ENCODE assay signal across 31 mouse cellular contexts in genomic region chr9:26913150-26913549, GRCm38 (mm10). TPM values are rescaled to one million over a fixed set of nuclear protein-coding genes. Genes with fewer than 3 reads are reported as not detected.
DNase-seq lines count a peak whose midpoint lies in the region; ATAC-seq and TF ChIP-seq lines count a peak whose summit lies in the region.
"Had no signal": no experiment of that assay in that cellular context is flagged by ENCODE, and none has a peak within 500 bp of the region (broad histone marks: within the 10 kb centered on the region; RNA-seq: fewer than 3 reads in every experiment).

No protein-coding gene starts in this region.

- no peak overlapping the region for H3K27ac ChIP-seq in forebrain, postnatal 0 days (ENCODE audit: low read depth, low read length)
- no peak overlapping the region for H3K27ac ChIP-seq in forebrain, embryonic 12.5 days
- H3K27ac ChIP-seq in heart, postnatal 0 days (ENCODE audit: low read depth) = peak overlapping the region; percentile 41
- H3K27ac ChIP-seq in heart, embryonic 12.5 days (ENCODE audit: poor library complexity, severe bottlenecking) = no peak overlapping the region
- H3K27ac ChIP-seq in neural tube, embryonic 15.5 days (replicated peaks) = 0 out of 2 replicates have a peak overlapping the region, but pooled peaks have one; percentile 20
- H3K27ac ChIP-seq: embryonic facial prominence, embryonic 10.5 days; hindbrain, embryonic 13.5 days; layer of hippocampus, adult 2 months; limb, embryonic 13.5 days; liver, embryonic 12.5 days had no signal

- ATAC-seq in forebrain, postnatal 0 days = peak; percentile 61
- ATAC-seq in forebrain, embryonic 12.5 days (ENCODE audit: low FRiP score) = no peak
- peak; percentile 47; the same call in 1 of the 2 replicates for ATAC-seq in heart, postnatal 0 days (ENCODE audit: insufficient read depth, low read depth)
- no peak for ATAC-seq in heart, embryonic 12.5 days (ENCODE audit: insufficient number of reproducible peaks, low FRiP score)
- no peak for ATAC-seq in neural tube, embryonic 15.5 days (ENCODE audit: low FRiP score)
- ATAC-seq: activated CD4-positive, CD25-positive, alpha-beta regulatory T cell, adult 4 months; intestine, embryonic 16.5 days; liver, embryonic 12.5 days had no signal

- intact Hi-C loops in left cerebral cortex, postnatal 4 days (cut with DNase I) = no loop called here
- intact Hi-C loops in left cerebral cortex, postnatal 10 days (cut with DNase I) = no loop called here

- no peak overlapping the region for H3K4me2 ChIP-seq in forebrain, postnatal 0 days (ENCODE audit: low read depth)
- no peak overlapping the region for H3K4me2 ChIP-seq in forebrain, embryonic 12.5 days
- no peak overlapping the region for H3K4me2 ChIP-seq in heart, postnatal 0 days (ENCODE audit: low read depth, low read length)
- H3K4me2 ChIP-seq in heart, embryonic 12.5 days = no peak overlapping the region
- H3K4me2 ChIP-seq in neural tube, embryonic 15.5 days = no peak overlapping the region
- H3K4me2 ChIP-seq: hindbrain, embryonic 13.5 days; limb, embryonic 13.5 days; liver, embryonic 12.5 days; midbrain, embryonic 11.5 days had no signal

- WGBS in forebrain, postnatal 0 days = 45% methylated on average over 4 of the region's 4 CpGs
- 89% methylated on average over 4 of the region's 4 CpGs for WGBS in forebrain, embryonic 12.5 days
- WGBS in heart, postnatal 0 days = 22% methylated on average over 4 of the region's 4 CpGs
- WGBS in heart, embryonic 12.5 days = 43% methylated on average over 4 of the region's 4 CpGs
- WGBS in neural tube, embryonic 15.5 days = 61% methylated on average over 4 of the region's 4 CpGs

- H3K9me3 ChIP-seq in forebrain, postnatal 0 days (ENCODE audit: low read length) = no peaks in the 10 kb centered on the region
- H3K9me3 ChIP-seq in forebrain, embryonic 12.5 days = no peaks in the 10 kb centered on the region
- no peaks in the 10 kb centered on the region for H3K9me3 ChIP-seq in heart, postnatal 0 days (replicated peaks; ENCODE audit: control insufficient read depth, low read length)
- no peaks in the 10 kb centered on the region for H3K9me3 ChIP-seq in heart, embryonic 12.5 days (replicated peaks)
- no peaks in the 10 kb centered on the region for H3K9me3 ChIP-seq in neural tube, embryonic 15.5 days (replicated peaks)
- H3K9me3 ChIP-seq: embryonic facial prominence, embryonic 10.5 days; G1E; hindbrain, embryonic 13.5 days; limb, embryonic 13.5 days; liver, embryonic 12.5 days had no signal

- H3K27me3 ChIP-seq in forebrain, postnatal 0 days (ENCODE audit: insufficient read depth, low read length) = no peaks in the 10 kb centered on the region
- no peaks in the 10 kb centered on the region for H3K27me3 ChIP-seq in forebrain, embryonic 12.5 days
- no peaks in the 10 kb centered on the region for H3K27me3 ChIP-seq in heart, postnatal 0 days (ENCODE audit: control insufficient read depth, insufficient read depth, low read length)
- H3K27me3 ChIP-seq in heart, embryonic 12.5 days (replicated peaks) = no peaks in the 10 kb centered on the region
- H3K27me3 ChIP-seq in neural tube, embryonic 15.5 days (replicated peaks) = no peaks in the 10 kb centered on the region
- H3K27me3 ChIP-seq: CH12.LX; hindbrain, embryonic 13.5 days; limb, embryonic 13.5 days; liver, embryonic 12.5 days had no signal

- no peak for TF ChIP-seq EP300 in heart, postnatal 0 days (IDR thresholded peaks at IDR 0.05; ENCODE audit: low read depth)

- H3K9ac ChIP-seq in forebrain, postnatal 0 days = no peak overlapping the region
- no peak overlapping the region for H3K9ac ChIP-seq in forebrain, embryonic 12.5 days
- no peak overlapping the region for H3K9ac ChIP-seq in heart, postnatal 0 days (replicated peaks; ENCODE audit: low read depth, low read length)
- no peak overlapping the region for H3K9ac ChIP-seq in heart, embryonic 12.5 days
- no peak overlapping the region for H3K9ac ChIP-seq in neural tube, embryonic 15.5 days (replicated peaks)
- H3K9ac ChIP-seq: hindbrain, embryonic 13.5 days; limb, embryonic 13.5 days; liver, embryonic 12.5 days had no signal

- no peak for TF ChIP-seq CTCF in forebrain, postnatal 0 days (IDR thresholded peaks at IDR 0.05; ENCODE audit: low read depth)
- no peak for TF ChIP-seq CTCF in heart, postnatal 0 days (IDR thresholded peaks at IDR 0.05; ENCODE audit: low read depth)

- peak; percentile 20 for DNase-seq in forebrain, postnatal 0 days
- peak; percentile 42 for DNase-seq in heart, postnatal 0 days (ENCODE audit: low spot score)
- peak; percentile 31 for DNase-seq in left cerebral cortex, postnatal 4 days
- no peak for DNase-seq in left cerebral cortex, postnatal 10 days (ENCODE audit: extremely low spot score in 1 of 2, low spot score in 2 of 2)
- DNase-seq in testis, postnatal 14 days (ENCODE audit: low spot score) = no peak
- DNase-seq: adrenal gland, adult 8-10 months; B cell, adult 2 months; cerebellum, adult 9-10 months; kidney, adult 9 months; kidney, postnatal 14 days; layer of hippocampus, postnatal 36 days; lung, adult 18-20 months; lung, postnatal 10 days; right cerebral cortex, postnatal 14 days; spleen, adult 18-20 months had no signal

- no peak overlapping the region for H3K4me3 ChIP-seq in forebrain, postnatal 0 days (ENCODE audit: low read depth, low read length)
- no peak overlapping the region for H3K4me3 ChIP-seq in forebrain, embryonic 12.5 days (replicated peaks)
- no peak overlapping the region for H3K4me3 ChIP-seq in heart, postnatal 0 days (ENCODE audit: low read depth, low read length)
- no peak overlapping the region for H3K4me3 ChIP-seq in heart, embryonic 12.5 days
- no peak overlapping the region for H3K4me3 ChIP-seq in neural tube, embryonic 15.5 days (replicated peaks)
- H3K4me3 ChIP-seq: embryonic facial prominence, embryonic 10.5 days; hindbrain, embryonic 13.5 days; layer of hippocampus, adult 2 months; limb, embryonic 13.5 days; liver, embryonic 12.5 days had no signal

- H3K4me1 ChIP-seq in forebrain, postnatal 0 days (ENCODE audit: insufficient read depth) = no peaks in the 10 kb centered on the region
- H3K4me1 ChIP-seq in forebrain, embryonic 12.5 days = no peaks in the 10 kb centered on the region
- H3K4me1 ChIP-seq in heart, postnatal 0 days (ENCODE audit: control insufficient read depth, insufficient read depth) = peaks cover 4% of the 10 kb centered on the region; the same call in 1 of the 2 replicates
- H3K4me1 ChIP-seq in heart, embryonic 12.5 days (replicated peaks) = 0 out of 2 replicates have a peak, but pooled peaks cover 6% of the 10 kb centered on the region
- H3K4me1 ChIP-seq in neural tube, embryonic 15.5 days = no peaks in the 10 kb centered on the region
- H3K4me1 ChIP-seq: embryonic facial prominence, embryonic 10.5 days; hindbrain, embryonic 13.5 days; limb, embryonic 13.5 days; liver, embryonic 12.5 days had no signal

- H3K36me3 ChIP-seq in forebrain, postnatal 0 days (ENCODE audit: insufficient read depth) = no peaks in the 10 kb centered on the region
- H3K36me3 ChIP-seq in forebrain, embryonic 12.5 days (replicated peaks) = no peaks in the 10 kb centered on the region
- H3K36me3 ChIP-seq in heart, postnatal 0 days (replicated peaks; ENCODE audit: control insufficient read depth, insufficient read depth, low read length) = no peaks in the 10 kb centered on the region
- no peaks in the 10 kb centered on the region for H3K36me3 ChIP-seq in heart, embryonic 12.5 days
- H3K36me3 ChIP-seq in neural tube, embryonic 15.5 days = no peaks in the 10 kb centered on the region
- H3K36me3 ChIP-seq: embryonic facial prominence, embryonic 10.5 days; G1E; hindbrain, embryonic 13.5 days; limb, embryonic 13.5 days; liver, embryonic 12.5 days had no signal

RNA-seq across cellular contexts. Expression of gene Gm1110, which starts 9.8 kb away (rescaled TPM):
- total RNA-seq in forebrain, postnatal 0 days (2014; rRNA removed) = 0.33 TPM in 1 of 2 replicates, not detected in the other
- 0.43 and 0.90 TPM in 2 replicates for polyA plus RNA-seq in forebrain, postnatal 0 days (2015; fragmentation: Nextera tagmentation; extraction: Ambion mirVana)
- 0.19 TPM in 1 of 2 replicates, not detected in the other for polyA plus RNA-seq in forebrain, embryonic 12.5 days (2016; fragmentation: Nextera tagmentation; extraction: Ambion mirVana)
- not detected in 2 replicates for total RNA-seq in heart, postnatal 0 days (2014; rRNA removed; ENCODE audit: low replicate concordance)
- polyA plus RNA-seq in heart, postnatal 0 days (2015; fragmentation: Nextera tagmentation; extraction: Ambion mirVana) = 0.15 and 0.18 TPM in 2 replicates
- polyA plus RNA-seq in heart, embryonic 12.5 days (2016; fragmentation: Nextera tagmentation; extraction: Ambion mirVana) = 0.06 and 0.09 TPM in 2 replicates
- total RNA-seq in left cerebral cortex, postnatal 4 days (2021) = not detected
- total RNA-seq in left cerebral cortex, postnatal 10 days (2021) = not detected
- polyA plus RNA-seq in neural tube, embryonic 15.5 days (2015; fragmentation: Nextera tagmentation; extraction: Ambion mirVana) = not detected in 2 replicates
- total RNA-seq: adrenal gland, adult 8-10 months; gastrocnemius, adult 8-10 months; layer of hippocampus, adult 2 months; layer of hippocampus, postnatal 36 days; left cerebral cortex, postnatal 14 days had no signal
- polyA plus RNA-seq: embryonic facial prominence, embryonic 10.5 days; G1E; intestine, embryonic 16.5 days; limb, embryonic 13.5 days; liver, embryonic 12.5 days; midbrain, embryonic 11.5 days had no signal

RNA-seq across cellular contexts. Expression of gene Glb1l3, which starts 52.5 kb away (rescaled TPM):
- total RNA-seq in forebrain, postnatal 0 days (2014; rRNA removed) = 0.23 TPM in 1 of 2 replicates, not detected in the other
- polyA plus RNA-seq in forebrain, postnatal 0 days (2015; fragmentation: Nextera tagmentation; extraction: Ambion mirVana) = 0.14 TPM in 1 of 2 replicates, not detected in the other
- not detected in 2 replicates for polyA plus RNA-seq in forebrain, embryonic 12.5 days (2016; fragmentation: Nextera tagmentation; extraction: Ambion mirVana)
- total RNA-seq in heart, postnatal 0 days (2014; rRNA removed; ENCODE audit: low replicate concordance) = not detected in 2 replicates
- not detected in 2 replicates for polyA plus RNA-seq in heart, postnatal 0 days (2015; fragmentation: Nextera tagmentation; extraction: Ambion mirVana)
- polyA plus RNA-seq in heart, embryonic 12.5 days (2016; fragmentation: Nextera tagmentation; extraction: Ambion mirVana) = not detected in 2 replicates
- total RNA-seq in left cerebral cortex, postnatal 4 days (2021) = not detected
- total RNA-seq in left cerebral cortex, postnatal 10 days (2021) = not detected
- not detected in 2 replicates for polyA plus RNA-seq in neural tube, embryonic 15.5 days (2015; fragmentation: Nextera tagmentation; extraction: Ambion mirVana)
- total RNA-seq: CH12.LX; G1E; gastrocnemius, adult 8-10 months; layer of hippocampus, adult 2 months; layer of hippocampus, postnatal 36 days; left cerebral cortex, postnatal 14 days had no signal
- polyA plus RNA-seq: activated CD4-positive, CD25-positive, alpha-beta regulatory T cell, adult 4 months; cortical plate, adult 2 months; embryonic facial prominence, embryonic 10.5 days; G1E; hindbrain, embryonic 13.5 days; intestine, embryonic 16.5 days; limb, embryonic 13.5 days; liver, embryonic 12.5 days; midbrain, embryonic 11.5 days had no signal

Comparison
In these comparisons a context has a peak if more than half of its experiments do, and no peak if none do; other contexts are left out.
1. ATAC-seq: peak in forebrain, postnatal 0 days (single experiment) and heart, postnatal 0 days (single experiment); none in forebrain, embryonic 12.5 days (single experiment), heart, embryonic 12.5 days (single experiment) and neural tube, embryonic 15.5 days (single experiment).
2. DNase-seq: peak in forebrain, postnatal 0 days (single experiment), heart, postnatal 0 days (single experiment) and left cerebral cortex, postnatal 4 days (single experiment); none in left cerebral cortex, postnatal 10 days (0 of 2) and testis, postnatal 14 days (single experiment).
3. H3K27ac ChIP-seq: peak in heart, postnatal 0 days (single experiment) and neural tube, embryonic 15.5 days (single experiment); none in forebrain, postnatal 0 days (single experiment), forebrain, embryonic 12.5 days (single experiment) and heart, embryonic 12.5 days (single experiment).